Mouse (Mus musculus) small intestine, adult 2 months (tissue): ENCODE measurements around the gene Klb.

Source experiments
- CTCF ChIP-seq: fragments of 200-500 bp; IDR thresholded peaks from 2 replicates; pipeline ENCODE4 v1.5.1; 2012; ENCODE audit warnings: low read depth, mild to moderate bottlenecking, control low read depth, inconsistent platforms, low read length, moderate library complexity, mixed read lengths; ENCODE audit not compliant: insufficient replicate concordance, insufficient read length; ENCODE audit errors: extremely low read depth
- POLR2A ChIP-seq: fragments of 200-500 bp; IDR thresholded peaks from 2 replicates; pipeline ENCODE4 v1.6.1; 2012; ENCODE audit warnings: low read depth, mild to moderate bottlenecking, control low read depth, inconsistent platforms, low read length, moderate library complexity

- TF ChIP-seq CTCF: no peak
- TF ChIP-seq POLR2A: no peak
Observed at GRCm38 (mm10) chr5:65385704-65386103, 37.6 kb downstream of the Klb start.
